Mouse (Mus musculus) thymus, adult 2 months (tissue): ENCODE data around the gene Carnmt1. TPM values are rescaled to one million over a fixed set of nuclear protein-coding genes. Genes with fewer than 3 reads are reported as not detected.
A peak's percentile ranks its signal among the peaks of the same experiment; 100 is the strongest.

Source experiments
- DNase-seq: peaks from one replicate; pipeline ENCODE4 v3.0.0; 2021
- H3K27ac ChIP-seq: fragments of 200-500 bp; 2 replicates; pipeline ENCODE4 v1.5.1; 2012; ENCODE audit warnings: low read length, control low read depth; ENCODE audit not compliant: control insufficient read depth, insufficient read depth
- H3K27me3 ChIP-seq: fragments of 200-500 bp; 2 replicates; pipeline ENCODE4 v1.6.1; 2012; ENCODE audit warnings: mild to moderate bottlenecking, low read length, moderate library complexity, mixed read lengths; ENCODE audit not compliant: control insufficient read depth, insufficient read depth
- H3K36me3 ChIP-seq: fragments of 200-500 bp; 2 replicates; pipeline ENCODE4 v1.6.1; 2012; ENCODE audit warnings: mild to moderate bottlenecking, low read length, moderate library complexity; ENCODE audit not compliant: control insufficient read depth, insufficient read depth
- H3K4me1 ChIP-seq: fragments of 200-500 bp; replicated peaks from 2 replicates; pipeline ENCODE4 v1.6.1; 2012; ENCODE audit warnings: low read length; ENCODE audit not compliant: control insufficient read depth, insufficient read depth
- H3K4me3 ChIP-seq: fragments of 200-500 bp; 2 replicates; pipeline ENCODE4 v1.5.1; 2012; ENCODE audit warnings: mild to moderate bottlenecking, low read length, control low read depth, moderate library complexity; ENCODE audit not compliant: control insufficient read depth, insufficient read depth
- CTCF ChIP-seq: fragments of 200-500 bp; IDR thresholded peaks from 2 replicates; pipeline ENCODE4 v1.5.1; 2012; ENCODE audit warnings: mild to moderate bottlenecking, control low read depth, low read length, moderate library complexity, borderline replicate concordance; ENCODE audit not compliant: control insufficient read depth, poor library complexity, insufficient read depth; ENCODE audit errors: extremely low read depth
- POLR2A ChIP-seq: fragments of 200-500 bp; IDR thresholded peaks from 2 replicates; pipeline ENCODE4 v1.6.1; 2012; ENCODE audit warnings: mild to moderate bottlenecking, low read length, control low read depth, moderate library complexity; ENCODE audit not compliant: control insufficient read depth, poor library complexity, insufficient read depth; ENCODE audit errors: extremely low read depth
- WGBS: fragments of 180-500 bp; shearing (Covaris S2); methylation state at CpG from one replicate; pipeline ENCODE4 v1.1.7; 2018; 5-methylcytosine and 5-hydroxymethylcytosine counted together
- polyA plus RNA-seq: library from polyadenylated mRNA; depleted of rRNA; stranded (reverse); fragments of >200 nt; gene quantifications from 2 replicates; pipeline ENCODE4 v1.2.3, GENCODE M21; 2012

The Carnmt1 gene
- polyA plus RNA-seq, 1 experiment, result 6.6 TPM

- Histone ChIP-seq H3K27me3 (no peaks in the 10 kb centered on the region), H3K4me3 (no peak overlapping the region), H3K36me3 (no peaks in the 10 kb centered on the region), H3K4me1 (0 out of 2 replicates have a peak, but pooled peaks cover 2% of the 10 kb centered on the region), H3K27ac (no peak overlapping the region)
- WGBS, result 89% methylated on average over 4 of the region's 4 CpGs
- TF ChIP-seq POLR2A (no peak), CTCF (no peak)
- no peak for DNase-seq
These were observed 2.6 kb downstream of the Carnmt1 start for GRCm38 (mm10) chr19:18673116-18673515.

GRCm38 (mm10) chr19:18682142-18682541 is 11.6 kb downstream of the Carnmt1 start:
- no peak for TF ChIP-seq POLR2A
- TF ChIP-seq CTCF, result no peak
- H3K36me3 ChIP-seq, result no peaks in the 10 kb centered on the region; the same call in 1 of the 2 replicates
- no peak overlapping the region for H3K4me3 ChIP-seq
- H3K4me1 ChIP-seq, result no peaks in the 10 kb centered on the region
- DNase-seq, result no peak
- H3K27me3 ChIP-seq, result no peaks in the 10 kb centered on the region
- WGBS, result 85% methylated on average over 4 of the region's 4 CpGs
- no peak overlapping the region for H3K27ac ChIP-seq

GRCm38 (mm10) chr19:18687556-18687955 is 17.0 kb downstream of the Carnmt1 start:
- Histone ChIP-seq H3K36me3 (no peaks in the 10 kb centered on the region), H3K27me3 (no peaks in the 10 kb centered on the region), H3K27ac (no peak overlapping the region), H3K4me3 (no peak overlapping the region), H3K4me1 (no peaks in the 10 kb centered on the region)
- TF ChIP-seq CTCF, result no peak
- no peak for TF ChIP-seq POLR2A
- DNase-seq, result peak; percentile 46
- WGBS, result 70% methylated on average over 3 of the region's 3 CpGs

- 77% methylated on average over 3 of the region's 3 CpGs for WGBS
- H3K27ac ChIP-seq, result no peak overlapping the region
- H3K4me3 ChIP-seq, result no peak overlapping the region
- DNase-seq, result no peak
- no peaks in the 10 kb centered on the region for H3K4me1 ChIP-seq
- TF ChIP-seq POLR2A (no peak), CTCF (no peak)
- no peaks in the 10 kb centered on the region for H3K36me3 ChIP-seq
- no peaks in the 10 kb centered on the region for H3K27me3 ChIP-seq
These were observed 21.6 kb downstream of the Carnmt1 start for GRCm38 (mm10) chr19:18692176-18692575.

- no peaks in the 10 kb centered on the region for H3K27me3 ChIP-seq
- no peak overlapping the region for H3K4me3 ChIP-seq
- 93% methylated on average over 2 of the region's 2 CpGs for WGBS
- no peaks in the 10 kb centered on the region for H3K36me3 ChIP-seq
- no peak for TF ChIP-seq POLR2A
- TF ChIP-seq CTCF, result no peak
- no peaks in the 10 kb centered on the region for H3K4me1 ChIP-seq
- H3K27ac ChIP-seq, result no peak overlapping the region
- no peak for DNase-seq
These were observed 22.2 kb downstream of the Carnmt1 start for GRCm38 (mm10) chr19:18692768-18693167.

GRCm38 (mm10) chr19:18695116-18695515 is 24.6 kb downstream of the Carnmt1 start:
- Histone ChIP-seq H3K36me3 (no peaks in the 10 kb centered on the region), H3K27me3 (no peaks in the 10 kb centered on the region), H3K4me3 (no peak overlapping the region), H3K27ac (no peak overlapping the region), H3K4me1 (no peaks in the 10 kb centered on the region)
- TF ChIP-seq CTCF (no peak), POLR2A (no peak)
- DNase-seq, result no peak
- WGBS, result 96% methylated on average over 3 of the region's 3 CpGs

GRCm38 (mm10) chr19:18695552-18695951 is 25.0 kb downstream of the Carnmt1 start:
- no peak overlapping the region for H3K27ac ChIP-seq
- WGBS, result 98% methylated on average over 1 of the region's 1 CpGs
- no peak overlapping the region for H3K4me3 ChIP-seq
- H3K36me3 ChIP-seq, result no peaks in the 10 kb centered on the region
- TF ChIP-seq CTCF, result no peak
- no peak for DNase-seq
- no peaks in the 10 kb centered on the region for H3K27me3 ChIP-seq
- H3K4me1 ChIP-seq, result no peaks in the 10 kb centered on the region
